Mouse (Mus musculus) frontal cortex, postnatal 36 days (tissue): ENCODE measurements around the gene Lrrc39.
"Not testable (repeated sequence)": the region's sequence is repeated elsewhere in the genome, so short reads cannot be mapped to it uniquely, and the experiment has no call there.

Source experiments
- DNase-seq, 2 experiments: peaks; one replicate each; pipeline ENCODE4 v3.0.0; 2022; ENCODE audit warnings: low spot score in 2 of 2

Lrrc39 gene

GRCm38 (mm10) chr3:116562408-116563094 lies at the start of gene Lrrc39:
TSS of gene Lrrc39 (plus strand) at chr3:116562973.
- no peak for DNase-seq

GRCm38 (mm10) chr3:116520141-116520761 lies 42.5 kb upstream of the Lrrc39 start:
- no peak for DNase-seq

DNA sequence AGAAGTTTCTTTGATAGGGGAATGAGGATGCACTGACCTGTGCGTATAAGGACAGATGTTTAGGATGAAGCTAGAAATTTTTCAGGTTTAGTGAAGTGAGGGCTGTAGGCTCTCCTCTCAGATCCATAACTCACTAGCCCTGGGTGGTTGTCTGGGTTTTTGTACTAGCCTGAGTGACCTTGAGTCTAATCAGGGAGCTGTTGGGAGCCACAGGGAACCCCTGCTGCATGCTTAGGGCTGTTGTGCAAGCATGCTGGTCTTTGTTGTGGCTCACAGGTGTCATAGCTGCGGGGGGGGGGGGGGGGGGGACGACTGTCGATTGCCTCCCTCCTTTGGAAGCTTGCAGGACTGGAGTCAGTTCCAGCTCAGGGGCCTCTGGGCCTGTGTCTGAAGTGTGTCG lies 33.0 kb upstream of the Lrrc39 start:
- no peak for DNase-seq

GRCm38 (mm10) chr3:116530826-116531225 lies 31.9 kb upstream of the Lrrc39 start:
- peak in 1 of 2 experiments; percentile 53 for DNase-seq

GRCm38 (mm10) chr3:116536428-116537199 lies 26.2 kb upstream of the Lrrc39 start:
- no peak for DNase-seq

DNA sequence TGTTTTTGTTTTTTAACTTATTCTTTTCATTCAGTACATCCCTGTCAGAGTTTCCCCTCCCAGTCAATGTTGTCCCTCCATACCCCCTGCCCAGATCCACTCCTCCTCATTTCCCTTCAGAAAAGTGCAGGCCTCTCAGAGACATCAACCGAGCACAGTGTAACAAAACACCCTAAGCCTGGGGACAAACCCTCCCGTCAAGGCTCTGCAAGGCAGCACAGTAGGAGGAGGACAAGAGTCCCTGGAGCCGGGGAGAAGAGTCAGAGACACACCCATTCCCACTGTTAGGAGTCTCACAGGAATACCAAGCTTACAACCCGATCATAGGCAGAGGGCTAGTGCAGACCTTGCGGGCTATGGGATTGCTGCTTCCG lies 25.6 kb upstream of the Lrrc39 start:
- no peak for DNase-seq

- DNase-seq: no peak
These were observed 20.7 kb upstream of the Lrrc39 start for GRCm38 (mm10) chr3:116542070-116542469.

DNA sequence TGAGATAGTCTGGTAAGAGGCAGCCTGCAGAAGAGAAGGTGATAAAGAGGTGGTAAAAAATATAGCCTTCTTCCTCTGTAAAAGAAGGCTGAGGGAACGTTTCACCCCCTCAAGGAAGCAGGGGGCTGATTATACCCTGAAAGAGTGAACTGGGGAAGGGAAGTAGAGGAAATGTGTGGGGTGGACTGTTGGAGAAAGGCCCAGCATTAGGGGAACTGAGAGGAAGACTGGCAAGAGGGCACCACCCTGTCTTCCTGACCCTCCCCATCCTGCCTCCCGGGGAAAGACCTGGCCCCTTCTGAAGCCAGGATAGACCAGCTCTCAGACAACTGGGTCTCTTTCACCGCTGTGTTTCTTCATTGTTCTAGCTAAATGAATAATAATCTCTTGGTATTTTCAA lies 20.2 kb upstream of the Lrrc39 start:
- no peak for DNase-seq

DNA sequence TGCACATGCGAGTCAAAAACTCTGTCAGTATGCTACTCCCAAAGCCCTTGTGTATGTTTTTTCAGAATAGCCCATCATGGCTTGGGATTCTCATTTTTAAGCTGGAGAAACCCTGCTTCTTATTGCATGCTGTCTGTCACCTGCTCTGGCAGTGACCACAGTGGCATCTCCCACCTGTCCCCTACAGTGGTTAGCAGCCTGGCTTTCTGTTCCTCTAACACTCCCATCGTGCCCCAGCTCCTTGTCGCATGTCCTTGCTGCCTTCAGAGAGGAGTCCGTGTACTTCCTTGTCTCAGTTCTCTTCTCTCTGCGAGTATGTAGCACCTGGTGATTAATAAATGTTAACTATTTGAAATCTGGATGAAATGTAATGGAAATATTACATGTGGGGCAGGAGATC lies 15.3 kb upstream of the Lrrc39 start:
- DNase-seq: no peak

DNA sequence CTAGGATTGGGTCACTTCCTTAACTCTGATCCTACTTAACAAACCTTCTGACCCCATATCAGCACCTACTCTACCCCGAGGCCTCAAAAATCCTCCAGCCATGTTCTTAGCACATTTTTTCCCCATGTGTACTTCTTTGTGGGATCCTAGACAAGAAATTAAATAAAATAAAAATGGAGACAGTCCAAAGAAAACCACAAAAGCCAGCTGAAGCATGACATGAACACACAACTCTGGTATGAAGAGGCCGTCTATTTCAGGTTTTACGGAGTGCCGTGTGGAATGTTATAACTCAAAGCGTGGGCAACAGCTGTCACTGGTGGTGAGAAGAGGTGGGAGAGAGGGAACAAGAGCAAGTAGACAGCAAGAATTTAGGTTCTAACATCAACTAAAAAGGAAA lies 11.4 kb upstream of the Lrrc39 start:
- DNase-seq: peak in 1 of 2 experiments; percentile 48

- not testable (repeated sequence) for DNase-seq
These were observed 1.5 kb upstream of the Lrrc39 start for GRCm38 (mm10) chr3:116561315-116561714.

DNA sequence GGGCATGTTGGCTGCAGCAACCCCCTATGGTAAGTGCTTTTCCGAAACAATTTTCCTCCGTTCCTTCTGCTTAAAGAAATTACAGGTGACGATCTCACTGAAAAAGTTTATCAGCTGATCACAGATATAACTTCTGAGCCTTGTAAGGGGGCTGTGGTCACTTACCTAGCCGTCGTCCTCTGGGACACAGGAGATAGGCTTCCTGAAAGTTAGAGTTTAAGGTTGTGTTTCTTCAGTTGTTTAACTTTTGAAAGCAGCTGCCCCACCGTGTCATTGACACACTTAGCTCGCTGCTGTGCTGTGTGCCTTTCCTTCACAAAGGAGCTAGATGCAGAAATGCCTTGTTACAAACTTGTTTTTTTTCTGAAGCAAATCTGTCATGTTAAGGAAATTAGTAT lies 321 bp downstream of the Lrrc39 start:
- DNase-seq: no peak

- DNase-seq: no peak
These were observed 7.9 kb downstream of the Lrrc39 start for GRCm38 (mm10) chr3:116570628-116571027.

DNA sequence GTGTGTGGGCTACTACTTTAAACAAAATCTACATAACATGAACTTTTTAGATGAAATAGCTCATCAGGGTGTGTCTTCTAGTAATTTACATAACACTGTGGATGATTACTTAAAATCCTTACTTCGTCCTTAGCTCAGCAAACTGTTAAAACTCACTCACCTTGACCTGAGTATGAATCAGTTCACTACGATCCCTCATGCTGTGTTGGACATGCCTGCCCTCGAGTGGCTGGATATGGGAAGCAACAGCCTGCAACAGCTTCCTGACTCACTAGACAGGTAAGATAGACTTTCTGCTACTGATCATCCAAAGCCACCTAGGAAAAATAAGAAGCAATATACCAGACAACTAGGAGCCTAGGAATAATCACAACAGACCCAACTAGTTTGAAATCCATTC lies 14.5 kb downstream of the Lrrc39 start:
- DNase-seq: no peak

DNA sequence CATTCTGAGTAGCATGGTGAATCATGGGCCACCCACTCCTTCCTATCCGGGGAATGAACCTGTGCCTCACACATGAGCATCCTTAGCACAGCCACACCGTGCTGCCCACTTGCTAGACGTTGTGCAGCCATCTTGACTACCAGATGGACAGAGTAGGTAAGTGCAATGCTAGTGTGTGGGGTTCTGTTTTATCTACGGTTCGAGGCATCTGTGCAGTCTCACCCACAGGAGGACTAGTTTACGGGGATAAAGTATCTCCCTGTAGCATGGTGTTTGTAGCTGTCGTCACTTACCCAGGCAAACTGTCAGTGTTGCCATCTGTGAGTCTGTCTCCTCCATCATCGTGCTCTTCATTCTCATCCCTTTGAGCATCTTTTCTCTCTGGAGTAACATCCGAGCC lies 19.4 kb downstream of the Lrrc39 start:
- DNase-seq: peak; percentile 41 to 71

DNA sequence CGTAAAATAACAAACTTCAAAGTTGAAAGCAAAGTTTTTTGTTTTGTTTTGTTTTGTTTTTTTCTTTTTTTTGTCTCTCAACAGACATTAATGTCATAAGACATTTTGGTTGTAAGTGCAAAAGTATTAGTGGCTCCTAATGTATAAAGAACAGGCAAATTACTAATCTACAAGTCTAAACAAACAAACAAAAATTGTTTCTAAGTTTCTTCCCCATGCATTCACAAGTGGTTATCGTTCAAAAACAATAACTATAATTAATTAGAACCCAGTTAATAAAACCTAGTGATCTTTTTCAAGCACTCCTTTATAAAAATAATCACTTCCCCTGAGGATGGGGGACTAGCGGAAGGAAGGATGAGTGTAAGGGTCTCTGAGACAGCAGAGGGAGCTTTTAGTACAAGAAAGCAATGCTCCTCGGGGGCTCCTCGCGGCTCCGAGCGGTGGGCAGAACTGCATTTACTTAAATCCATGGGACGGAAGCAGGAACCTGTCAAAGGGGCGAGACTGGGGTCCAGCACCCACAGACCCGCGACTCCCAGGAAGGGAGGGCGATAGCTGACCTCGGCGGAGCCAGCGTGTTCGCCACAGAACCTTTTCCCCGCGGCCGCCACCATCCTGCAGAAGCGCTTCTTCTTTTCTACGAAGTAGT lies 31.4 kb downstream of the Lrrc39 start:
- DNase-seq: no peak

DNA sequence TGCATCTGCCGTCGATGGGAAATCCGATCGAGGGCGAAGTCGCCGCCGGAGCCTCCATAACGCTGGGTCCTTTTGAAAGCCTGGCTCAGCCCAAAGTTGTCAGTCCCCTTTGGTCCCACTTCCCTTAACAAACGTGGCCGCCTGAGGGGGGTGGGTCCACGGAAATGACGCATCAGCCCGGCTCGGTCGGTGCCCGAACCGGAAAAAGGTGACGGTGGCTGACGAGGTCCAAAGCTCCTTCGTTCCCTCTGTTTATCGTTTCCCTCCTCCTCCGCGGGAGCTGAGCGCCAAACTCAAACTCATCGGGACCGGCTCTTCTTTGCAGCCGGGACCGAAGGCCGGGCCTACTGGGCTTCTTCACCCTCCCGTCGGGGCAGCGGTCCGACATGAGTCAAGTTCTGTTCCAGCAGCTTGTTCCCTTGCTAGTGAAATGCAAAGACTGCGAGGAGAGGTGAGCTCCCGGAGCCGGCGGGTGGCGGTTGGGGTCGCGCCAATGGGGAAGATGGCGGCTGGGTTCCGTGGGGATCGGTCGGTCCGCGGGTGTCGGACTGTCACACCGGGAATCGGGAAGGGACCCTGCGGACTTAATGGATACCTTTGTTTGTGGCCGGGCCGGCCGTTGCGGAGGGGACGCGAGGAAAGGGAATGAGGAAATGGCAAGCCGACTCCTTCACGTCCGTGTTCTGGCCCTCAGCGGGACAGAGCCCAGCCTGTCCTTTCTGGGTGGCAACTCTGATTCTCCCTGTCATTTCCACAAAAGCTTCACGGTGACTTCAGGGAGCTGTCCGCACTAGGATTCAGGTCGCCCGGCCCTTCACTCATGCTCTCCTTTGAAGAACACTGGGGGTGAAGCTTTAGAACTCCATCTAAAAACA lies 32.2 kb downstream of the Lrrc39 start, which contains the start of gene Sass6:
TSS of gene Sass6 (plus strand) at position 255 of the 875 bp plus-strand sequence.
- DNase-seq: peak; percentile 98

- DNase-seq: no peak
These were observed 32.8 kb downstream of the Lrrc39 start for GRCm38 (mm10) chr3:116595603-116595991.

DNA sequence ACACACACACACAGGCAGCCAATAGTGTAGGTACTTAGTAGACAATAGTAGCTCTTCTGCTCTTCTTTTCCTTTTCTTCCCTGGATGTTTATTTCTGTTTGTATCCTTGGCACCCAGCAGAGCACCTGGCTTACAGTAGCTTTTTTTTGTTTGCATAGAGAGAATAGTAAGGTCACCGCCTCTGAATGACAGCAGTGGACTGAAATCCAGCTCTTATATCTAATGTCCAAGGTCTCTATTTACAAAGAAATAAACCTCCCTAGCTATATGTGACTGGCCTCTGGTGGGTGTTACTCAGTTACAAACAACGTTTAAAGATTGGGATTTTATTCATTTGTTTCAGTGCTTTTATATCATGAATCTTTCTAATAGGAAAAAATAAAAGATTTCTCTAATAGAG lies 36.9 kb downstream of the Lrrc39 start:
- DNase-seq: no peak

DNA sequence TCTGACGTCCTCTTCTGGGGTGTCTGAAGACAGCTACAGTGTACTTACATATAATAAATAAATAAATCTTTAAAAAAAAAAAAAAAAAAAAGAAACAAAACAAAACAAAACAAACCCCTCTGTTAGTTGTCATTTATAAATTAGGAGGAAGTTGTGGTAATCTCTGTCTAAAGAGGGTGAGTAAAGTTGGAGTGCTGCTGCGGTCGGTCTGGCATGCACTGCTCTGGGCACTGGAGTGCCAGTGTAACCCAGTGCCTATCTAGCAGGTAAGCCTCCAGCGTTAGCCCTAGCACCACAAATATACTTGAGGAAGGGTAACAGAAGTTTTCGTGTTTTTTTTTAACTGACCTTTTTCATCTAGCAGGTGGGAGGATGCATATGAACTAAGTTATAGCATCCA lies 38.2 kb downstream of the Lrrc39 start:
- no peak for DNase-seq

GRCm38 (mm10) chr3:116601781-116602180 lies 39.0 kb downstream of the Lrrc39 start:
- DNase-seq: no peak
